Mouse (Mus musculus) olfactory bulb, adult 2 months (tissue): Measurements from ENCODE around the gene Gm45711. TPM values are rescaled to one million over a fixed set of nuclear protein-coding genes. Genes with fewer than 3 reads are reported as not detected.
A peak's percentile ranks its signal among the peaks of the same experiment; 100 is the strongest.

Experiments
- H3K27ac ChIP-seq: fragments of 200-500 bp; 2 replicates; pipeline ENCODE4 v1.5.1; 2012; ENCODE audit warnings: low read depth, low read length; ENCODE audit not compliant: insufficient read depth
- H3K4me1 ChIP-seq: fragments of 200-500 bp; 2 replicates; pipeline ENCODE4 v1.6.1; 2012; ENCODE audit warnings: low read length; ENCODE audit not compliant: control insufficient read depth, insufficient read depth
- H3K4me3 ChIP-seq: fragments of 200-500 bp; 2 replicates; pipeline ENCODE4 v1.5.1; 2012; ENCODE audit warnings: mild to moderate bottlenecking, low read depth, low read length, moderate library complexity; ENCODE audit not compliant: insufficient read depth
- CTCF ChIP-seq: fragments of 200-500 bp; IDR thresholded peaks from 2 replicates; pipeline ENCODE4 v1.5.1; 2012; ENCODE audit warnings: low read depth, mild to moderate bottlenecking, low read length, moderate library complexity; ENCODE audit not compliant: insufficient read depth
- POLR2A ChIP-seq: fragments of 200-500 bp; IDR thresholded peaks from 2 replicates; pipeline ENCODE4 v1.6.1; 2012; ENCODE audit warnings: mild to moderate bottlenecking, low read depth, low read length, moderate library complexity; ENCODE audit not compliant: insufficient read depth
- WGBS: fragments of 180-500 bp; shearing (Covaris S2); methylation state at CpG from one replicate; pipeline ENCODE4 v1.1.7; 2018; 5-methylcytosine and 5-hydroxymethylcytosine counted together
- polyA plus RNA-seq: library from polyadenylated mRNA; stranded (reverse); fragments of >200 nt; gene quantifications from 2 replicates; pipeline ENCODE4 v1.2.4, GENCODE M21; 2012; ENCODE audit warnings: low replicate concordance; ENCODE audit not compliant: missing spikeins, insufficient read depth, insufficient read length

Gm45711 gene
- polyA plus RNA-seq, 1 experiment, result not detected

- WGBS, result 94% methylated on average over 5 of the region's 5 CpGs
- TF ChIP-seq POLR2A, result no peak
- Histone ChIP-seq H3K4me1 (peaks cover 15% of the 10 kb centered on the region), H3K27ac (no peak overlapping the region), H3K4me3 (no peak overlapping the region)
Measured at GRCm38 (mm10) chr8:104342426-104342825, 32.5 kb upstream of the Gm45711 start.

GRCm38 (mm10) chr8:104341678-104342077 is 31.8 kb upstream of the Gm45711 start:
- Histone ChIP-seq H3K27ac (no peak overlapping the region), H3K4me3 (no peak overlapping the region), H3K4me1 (peaks cover 15% of the 10 kb centered on the region)
- TF ChIP-seq CTCF (no peak), POLR2A (no peak)
- 71% methylated on average over 6 of the region's 6 CpGs for WGBS

GRCm38 (mm10) chr8:104341106-104341561 is 31.3 kb upstream of the Gm45711 start:
- TF ChIP-seq POLR2A, result no peak
- no peak for TF ChIP-seq CTCF
- H3K4me3 ChIP-seq, result peak overlapping the region; percentile 51
- WGBS, result 2% methylated on average over 24 of the region's 24 CpGs
- H3K4me1 ChIP-seq, result peaks cover 15% of the 10 kb centered on the region
- no peak overlapping the region for H3K27ac ChIP-seq

GRCm38 (mm10) chr8:104340233-104341105 is 30.6 kb upstream of the Gm45711 start:
- Histone ChIP-seq H3K4me1 (peaks cover 15% of the 10 kb centered on the region), H3K4me3 (peak overlapping the region; percentile 51), H3K27ac (no peak overlapping the region)
- TF ChIP-seq POLR2A (no peak), CTCF (peak; percentile 71)
- WGBS, result under 1% methylated on average over 54 of the region's 54 CpGs

GRCm38 (mm10) chr8:104339983-104340232 is 30.0 kb upstream of the Gm45711 start:
- WGBS, result 4% methylated on average over 6 of the region's 6 CpGs
- TF ChIP-seq CTCF (no peak), POLR2A (no peak)
- peak overlapping the region; percentile 51 for H3K4me3 ChIP-seq
- H3K27ac ChIP-seq, result no peak overlapping the region
- H3K4me1 ChIP-seq, result peaks cover 15% of the 10 kb centered on the region

- peak within 1 kb of the TSS; percentile 51 for H3K4me3 ChIP-seq
- TF ChIP-seq CTCF (no peak), POLR2A (no peak)
- peaks cover 15% of the 10 kb centered on the region for H3K4me1 ChIP-seq
- WGBS, result 30% methylated on average over 17 of the region's 18 CpGs
- no peak within 1 kb of the TSS for H3K27ac ChIP-seq
Measured at GRCm38 (mm10) chr8:104339229-104339982, 29.5 kb upstream of the Gm45711 start, which contains the start of gene Cmtm3. Gene Cmtm3 (plus strand): TSS chr8:104339410.

GRCm38 (mm10) chr8:104337890-104338289 is 28.0 kb upstream of the Gm45711 start:
- H3K4me3 ChIP-seq, result no peak overlapping the region
- 61% methylated on average over 3 of the region's 3 CpGs for WGBS
- H3K27ac ChIP-seq, result no peak overlapping the region
- H3K4me1 ChIP-seq, result peaks cover 15% of the 10 kb centered on the region
- TF ChIP-seq POLR2A (no peak), CTCF (no peak)

- TF ChIP-seq POLR2A (no peak), CTCF (no peak)
- Histone ChIP-seq H3K4me1 (peaks cover 15% of the 10 kb centered on the region), H3K4me3 (no peak overlapping the region), H3K27ac (no peak overlapping the region)
- WGBS, result 94% methylated on average over 1 of the region's 1 CpGs
Measured at GRCm38 (mm10) chr8:104336806-104337205, 26.9 kb upstream of the Gm45711 start.

- TF ChIP-seq POLR2A (no peak), CTCF (no peak)
- Histone ChIP-seq H3K4me3 (no peak overlapping the region), H3K27ac (no peak overlapping the region), H3K4me1 (no peaks in the 10 kb centered on the region)
- 93% methylated on average over 1 of the region's 1 CpGs for WGBS
Measured at GRCm38 (mm10) chr8:104334196-104334595, 24.3 kb upstream of the Gm45711 start.
